Mouse (Mus musculus): ENCODE results near the gene Afp. TPM values are rescaled to one million over a fixed set of nuclear protein-coding genes. Genes with fewer than 3 reads are reported as not detected.

Gene Afp
- polyA plus RNA-seq, 1 experiment from 2014 or later: 3.2 TPM

- WGBS: 91% methylated on average over 5 of the region's 5 CpGs
- no peaks in the 10 kb centered on the region for H3K4me1 ChIP-seq
- H3K9me3 ChIP-seq (replicated peaks): no peaks in the 10 kb centered on the region
These were observed 19.5 kb downstream of the Afp start for GRCm38 (mm10) chr5:90509828-90510592.

DNA sequence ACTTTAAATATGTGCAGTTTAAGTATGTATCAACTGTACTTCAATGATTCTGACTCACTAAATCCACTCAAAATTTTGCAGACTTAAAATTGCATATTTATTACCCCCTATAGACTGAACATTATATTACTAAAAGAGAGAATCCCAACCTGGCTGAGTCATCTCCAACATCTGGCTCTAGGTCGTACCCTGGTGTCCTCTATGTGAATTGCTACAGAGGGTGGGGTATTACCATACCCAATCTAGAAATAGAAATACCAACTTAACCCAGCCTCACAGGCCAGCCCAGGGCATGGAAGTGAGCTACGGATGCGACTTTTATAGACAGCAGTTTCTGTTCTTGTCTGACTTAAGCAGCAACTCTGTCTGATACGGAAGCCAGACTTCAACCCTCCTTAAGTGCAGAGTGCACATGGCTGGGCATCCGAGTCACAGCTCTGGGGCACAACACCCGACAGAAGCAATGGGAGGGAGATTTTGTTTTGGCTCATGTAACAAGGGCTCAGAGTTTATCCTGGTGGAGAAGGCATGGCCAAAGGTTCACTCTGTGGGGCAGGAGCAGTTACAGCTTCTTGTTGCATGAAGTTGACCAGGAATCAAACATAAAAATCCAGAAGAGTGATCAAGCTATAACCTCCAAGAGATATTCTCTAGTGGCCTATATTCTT is 21.9 kb downstream of the Afp start:
- H3K9ac ChIP-seq (replicated peaks): no peak overlapping the region
- 91% methylated on average over 6 of the region's 6 CpGs for WGBS
- H3K4me3 ChIP-seq (replicated peaks): no peak overlapping the region
- H3K9me3 ChIP-seq (replicated peaks): no peaks in the 10 kb centered on the region
- no peaks in the 10 kb centered on the region for H3K4me1 ChIP-seq
- no peak overlapping the region for H3K27ac ChIP-seq (replicated peaks)
- no peak for ATAC-seq (ENCODE audit: low FRiP score)
- H3K27me3 ChIP-seq (replicated peaks): no peaks in the 10 kb centered on the region
- H3K4me2 ChIP-seq: no peak overlapping the region
- no peaks in the 10 kb centered on the region for H3K36me3 ChIP-seq

More at GRCm38 (mm10) chr5:90509828-90510592, 19.5 kb downstream of the Afp start:
- Histone ChIP-seq H3K27me3 (replicated peaks) (no peaks in the 10 kb centered on the region), H3K36me3 (no peaks in the 10 kb centered on the region), H3K9ac (replicated peaks) (no peak overlapping the region), H3K4me3 (replicated peaks) (no peak overlapping the region), H3K27ac (replicated peaks) (no peak overlapping the region), H3K4me2 (no peak overlapping the region)
- no peak for ATAC-seq (ENCODE audit: low FRiP score)

GRCm38 (mm10) chr5:90515561-90515960 is 25.0 kb downstream of the Afp start:
- no peak for ATAC-seq (ENCODE audit: low FRiP score)
- Histone ChIP-seq H3K27me3 (replicated peaks) (no peaks in the 10 kb centered on the region), H3K9me3 (replicated peaks) (no peaks in the 10 kb centered on the region), H3K9ac (replicated peaks) (no peak overlapping the region), H3K4me2 (no peak overlapping the region), H3K36me3 (no peaks in the 10 kb centered on the region), H3K4me3 (replicated peaks) (no peak overlapping the region), H3K4me1 (no peaks in the 10 kb centered on the region), H3K27ac (replicated peaks) (no peak overlapping the region)
- 93% methylated on average over 6 of the region's 6 CpGs for WGBS

- H3K4me3 ChIP-seq (replicated peaks): no peak within 1 kb of the TSS
- no peak for ATAC-seq (ENCODE audit: low FRiP score)
These were observed 28.0 kb downstream of the Afp start, which contains the start of gene Afm for GRCm38 (mm10) chr5:90518356-90519100. Afm (plus strand) TSS chr5:90518932.

GRCm38 (mm10) chr5:90551191-90551590 is 60.7 kb downstream of the Afp start:
- no peaks in the 10 kb centered on the region for H3K36me3 ChIP-seq
- no peak overlapping the region for H3K4me2 ChIP-seq
- no peaks in the 10 kb centered on the region for H3K9me3 ChIP-seq (replicated peaks)
- no peaks in the 10 kb centered on the region for H3K27me3 ChIP-seq (replicated peaks)
- no peak overlapping the region for H3K27ac ChIP-seq (replicated peaks)
- ATAC-seq (ENCODE audit: low FRiP score): no peak
- WGBS: 90% methylated on average over 8 of the region's 8 CpGs
- no peak overlapping the region for H3K4me3 ChIP-seq (replicated peaks)
- no peak overlapping the region for H3K9ac ChIP-seq (replicated peaks)
- no peaks in the 10 kb centered on the region for H3K4me1 ChIP-seq

More at GRCm38 (mm10) chr5:90518356-90519100, 28.0 kb downstream of the Afp start, which contains the start of gene Afm:
- no peaks in the 10 kb centered on the region for H3K9me3 ChIP-seq (replicated peaks)
- no peaks in the 10 kb centered on the region for H3K4me1 ChIP-seq
- H3K9ac ChIP-seq (replicated peaks): no peak within 1 kb of the TSS
- WGBS: 93% methylated on average over 6 of the region's 6 CpGs
- no peaks in the 10 kb centered on the region for H3K27me3 ChIP-seq (replicated peaks)
- H3K36me3 ChIP-seq: no peaks in the 10 kb centered on the region
- H3K27ac ChIP-seq (replicated peaks): no peak within 1 kb of the TSS
- H3K4me2 ChIP-seq: no peak within 1 kb of the TSS

GRCm38 (mm10) chr5:90556052-90556451 is 65.5 kb downstream of the Afp start:
- WGBS: 84% methylated on average over 3 of the region's 3 CpGs
- no peaks in the 10 kb centered on the region for H3K4me1 ChIP-seq
- H3K4me2 ChIP-seq: no peak overlapping the region
- no peak overlapping the region for H3K9ac ChIP-seq (replicated peaks)
- H3K36me3 ChIP-seq: no peaks in the 10 kb centered on the region
- ATAC-seq (ENCODE audit: low FRiP score): no peak
- no peaks in the 10 kb centered on the region for H3K9me3 ChIP-seq (replicated peaks)
- no peak overlapping the region for H3K4me3 ChIP-seq (replicated peaks)
- no peak overlapping the region for H3K27ac ChIP-seq (replicated peaks)
- no peaks in the 10 kb centered on the region for H3K27me3 ChIP-seq (replicated peaks)

Other genes starting within 250 kb of the Afp start
- gene Ankrd17, start 124.2 kb upstream of the Afp start, polyA plus RNA-seq (2015; fragmentation: Nextera tagmentation; extraction: Ambion mirVana): 25.8 and 27.3 TPM in 2 replicates
- gene Gm9958, start 123.5 kb upstream of the Afp start, polyA plus RNA-seq (2015; fragmentation: Nextera tagmentation; extraction: Ambion mirVana): 3.8 and 4.3 TPM in 2 replicates
- gene Alb, start 29.8 kb upstream of the Afp start, polyA plus RNA-seq (2015; fragmentation: Nextera tagmentation; extraction: Ambion mirVana): 2.1 and 4.8 TPM in 2 replicates
- gene Afm, start 28.2 kb downstream of the Afp start, polyA plus RNA-seq (2015; fragmentation: Nextera tagmentation; extraction: Ambion mirVana): 1.1 TPM in 1 of 2 replicates, not detected in the other
- gene 5830473C10Rik, start 70.4 kb downstream of the Afp start, polyA plus RNA-seq (2015; fragmentation: Nextera tagmentation; extraction: Ambion mirVana): 0.09 and 0.10 TPM in 2 replicates
- gene Rassf6, start 149.9 kb downstream of the Afp start, polyA plus RNA-seq (2015; fragmentation: Nextera tagmentation; extraction: Ambion mirVana): 3.1 and 5.6 TPM in 2 replicates